Mouse (Mus musculus) lung, embryonic 16.5 days (tissue): ENCODE data around the gene Cnot2. TPM values are rescaled to one million over a fixed set of nuclear protein-coding genes. Genes with fewer than 3 reads are reported as not detected.
A peak's percentile ranks its signal among the peaks of the same experiment; 100 is the strongest.

Experiments
- ATAC-seq: fragments of 200-750 bp; cut with Nextera tagmentation; 2 replicates; pipeline ENCODE4 v1.8.0; 2017; ENCODE audit warnings: low read depth, mild to moderate bottlenecking, moderate library complexity
- H3K27ac ChIP-seq: fragments of 300-500 bp; sonication (generic); 2 replicates; pipeline ENCODE4 v1.5.1; 2014; ENCODE audit warnings: mild to moderate bottlenecking, control low read depth, low read length
- H3K27me3 ChIP-seq: fragments of 300-500 bp; sonication (generic); 2 replicates; pipeline ENCODE4 v1.6.1; 2014; ENCODE audit warnings: low read depth, low read length, mixed read lengths; ENCODE audit not compliant: control insufficient read depth, insufficient read depth
- H3K36me3 ChIP-seq: fragments of 300-500 bp; sonication (generic); 2 replicates; pipeline ENCODE4 v1.6.1; 2014; ENCODE audit warnings: low read length; ENCODE audit not compliant: control insufficient read depth, insufficient read depth
- H3K4me1 ChIP-seq: fragments of 300-500 bp; sonication (generic); replicated peaks from 2 replicates; pipeline ENCODE4 v1.6.1; 2014; ENCODE audit warnings: low read length, mixed read lengths; ENCODE audit not compliant: control insufficient read depth, insufficient read depth
- H3K4me2 ChIP-seq: fragments of 300-500 bp; sonication (generic); 2 replicates; pipeline ENCODE4 v1.6.1; 2014; ENCODE audit warnings: low read depth, low read length, control low read depth
- H3K4me3 ChIP-seq: fragments of 300-500 bp; sonication (generic); 2 replicates; pipeline ENCODE4 v1.5.1; 2014; ENCODE audit warnings: mild to moderate bottlenecking, low read length, control low read depth
- H3K9ac ChIP-seq: fragments of 300-500 bp; sonication (generic); 2 replicates; pipeline ENCODE4 v1.6.1; 2014; ENCODE audit warnings: low read length, control low read depth
- H3K9me3 ChIP-seq: fragments of 300-500 bp; sonication (generic); 2 replicates; pipeline ENCODE4 v1.6.1; 2016; ENCODE audit warnings: low read length; ENCODE audit not compliant: control insufficient read depth
- WGBS: fragments of 180-500 bp; shearing (Covaris S2); extraction: QIAGEN DNeasy Blood & Tissue Kit; methylation state at CpG from one replicate; pipeline ENCODE4 v1.1.7; 2014; 5-methylcytosine and 5-hydroxymethylcytosine counted together
- polyA plus RNA-seq: library from polyadenylated mRNA; unstranded; fragments of >200 nt; fragmentation: Nextera tagmentation; extraction: Ambion mirVana; gene quantifications from 2 replicates; pipeline ENCODE4 v1.2.1, GENCODE M21; 2015

Gene Cnot2
- polyA plus RNA-seq, 1 experiment from 2014 or later: 100 TPM

DNA sequence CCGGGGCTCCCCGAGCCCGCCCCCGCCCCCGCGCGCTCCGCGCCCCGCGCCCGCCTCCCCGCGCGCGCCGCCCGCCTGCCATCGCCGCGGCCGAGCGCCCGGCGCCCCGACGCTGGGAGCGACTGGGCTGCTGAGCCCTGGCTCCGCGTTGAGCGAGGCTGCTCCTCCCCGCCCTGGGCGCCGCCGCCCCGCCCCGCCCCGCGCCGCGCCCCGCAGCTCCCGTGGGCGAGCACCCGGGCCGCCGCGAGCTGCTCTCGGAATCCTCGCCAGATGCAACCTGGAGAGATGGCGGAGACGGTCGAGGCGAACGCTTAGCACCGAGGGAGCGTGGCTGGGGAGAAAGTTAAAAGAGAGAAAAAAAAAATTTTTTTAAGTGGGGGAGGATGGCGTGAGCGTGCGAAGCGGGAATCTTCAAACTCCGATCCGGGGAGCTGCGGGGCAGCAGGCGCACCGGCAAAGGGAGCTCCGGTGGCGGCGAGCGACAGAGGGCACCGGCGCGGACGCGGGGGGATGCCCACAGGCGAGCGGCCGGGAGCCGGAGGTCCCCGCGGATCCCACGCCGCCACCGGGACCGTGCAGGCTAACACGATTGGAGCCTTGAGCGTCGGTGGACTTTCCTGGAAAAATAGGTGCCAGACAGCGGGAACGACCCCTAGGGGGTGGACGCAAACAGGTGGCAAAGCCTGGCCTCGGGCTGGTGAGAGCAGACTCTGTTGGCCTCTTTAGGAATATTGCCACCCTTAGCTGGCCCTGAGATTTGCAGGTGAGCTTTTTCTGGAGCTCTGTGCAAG is 107.4 kb downstream of the Cnot2 start, which contains the start of gene Kcnmb4:
TSS of gene Kcnmb4 (minus strand) at position 120 of the 791 bp plus-strand sequence.
- no peak within 1 kb of the TSS for H3K27ac ChIP-seq
- H3K9me3 ChIP-seq: peaks cover 4% of the 10 kb centered on the region

DNA sequence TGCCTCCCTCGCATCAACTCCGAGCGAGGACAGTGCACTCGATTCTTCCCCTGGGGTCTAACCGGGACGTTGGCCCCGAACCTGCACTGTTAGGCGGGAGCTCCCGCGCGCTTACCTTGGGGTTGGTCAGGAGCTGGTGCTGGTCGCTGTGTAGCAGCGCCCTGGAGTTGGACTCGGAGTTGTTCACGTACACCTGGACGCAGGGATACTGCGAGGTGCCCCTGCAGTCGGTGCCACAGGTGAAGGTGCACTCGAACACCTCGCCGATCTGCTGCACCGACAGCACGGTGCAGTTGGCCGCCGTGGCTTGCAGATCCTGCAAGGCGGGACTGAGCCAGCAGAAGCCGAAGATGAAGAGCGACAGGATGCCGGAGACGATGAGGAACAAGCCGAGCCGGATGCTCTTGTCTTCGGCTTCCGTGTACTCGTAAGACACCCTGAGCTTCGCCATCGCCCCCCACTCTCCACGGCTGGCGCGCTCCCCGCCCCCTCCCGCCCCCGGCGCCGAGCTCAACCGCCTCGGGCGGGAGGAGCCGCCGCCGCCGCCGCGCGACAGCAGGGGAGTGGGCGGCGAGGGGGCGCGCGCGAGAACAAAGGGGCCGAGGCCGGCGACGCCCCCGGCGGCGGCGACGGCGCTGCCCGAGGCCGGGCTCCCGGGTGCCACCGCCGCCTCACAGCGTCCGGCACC is 108.1 kb downstream of the Cnot2 start:
- H3K4me2 ChIP-seq: peak overlapping the region; percentile 99
- H3K27me3 ChIP-seq: no peaks in the 10 kb centered on the region; the same call in 1 of the 2 replicates
- peaks cover 4% of the 10 kb centered on the region for H3K9me3 ChIP-seq
- under 1% methylated on average over 55 of the region's 78 CpGs for WGBS
- no peaks in the 10 kb centered on the region for H3K36me3 ChIP-seq
- ATAC-seq: peak; percentile 63
- H3K9ac ChIP-seq: peak overlapping the region; percentile 75
- H3K4me1 ChIP-seq: peaks cover 8% of the 10 kb centered on the region; the same call in 1 of the 2 replicates
- peak overlapping the region; percentile 77 for H3K4me3 ChIP-seq
- H3K27ac ChIP-seq: no peak overlapping the region

More for the DNA sequence above, 107.4 kb downstream of the Cnot2 start, which contains the start of gene Kcnmb4:
- WGBS: under 1% methylated on average over 65 of the region's 92 CpGs
- Histone ChIP-seq H3K36me3 (no peaks in the 10 kb centered on the region), H3K4me1 (peaks cover 8% of the 10 kb centered on the region; the same call in 1 of the 2 replicates), H3K4me3 (peak within 1 kb of the TSS; percentile 77), H3K9ac (peak within 1 kb of the TSS; percentile 75), H3K27me3 (no peaks in the 10 kb centered on the region; the same call in 1 of the 2 replicates), H3K4me2 (peak within 1 kb of the TSS; percentile 99)
- peak; percentile 91 for ATAC-seq

DNA sequence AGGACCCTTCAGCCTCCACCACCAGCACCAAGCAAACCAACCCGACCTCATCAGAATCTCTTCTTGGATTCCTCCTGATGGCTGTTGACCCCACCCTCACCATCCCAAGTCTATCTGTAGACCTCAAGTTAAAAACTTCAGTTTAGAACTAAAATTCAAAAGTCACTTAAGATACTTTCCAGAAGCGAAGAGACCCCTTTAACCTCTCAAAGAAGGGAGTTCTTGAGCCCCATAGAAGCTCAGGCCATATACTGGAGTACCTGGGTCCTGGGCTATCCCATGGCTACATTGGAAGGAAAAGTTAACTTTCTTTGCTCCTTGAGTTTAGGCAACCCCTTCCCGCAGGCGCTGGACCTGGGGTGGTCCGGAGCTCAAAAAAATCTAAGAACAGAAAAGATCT is 108.7 kb downstream of the Cnot2 start:
- H3K4me2 ChIP-seq: peak overlapping the region; percentile 99
- peak overlapping the region; percentile 77 for H3K4me3 ChIP-seq
- peak overlapping the region; percentile 75; the same call in 1 of the 2 replicates for H3K9ac ChIP-seq
- ATAC-seq: no peak
- no peaks in the 10 kb centered on the region; the same call in 1 of the 2 replicates for H3K27me3 ChIP-seq
- H3K9me3 ChIP-seq: peaks cover 4% of the 10 kb centered on the region
- WGBS: 6% methylated on average over 5 of the region's 5 CpGs
- H3K27ac ChIP-seq: no peak overlapping the region
- H3K36me3 ChIP-seq: no peaks in the 10 kb centered on the region
- peaks cover 8% of the 10 kb centered on the region; the same call in 1 of the 2 replicates for H3K4me1 ChIP-seq

DNA sequence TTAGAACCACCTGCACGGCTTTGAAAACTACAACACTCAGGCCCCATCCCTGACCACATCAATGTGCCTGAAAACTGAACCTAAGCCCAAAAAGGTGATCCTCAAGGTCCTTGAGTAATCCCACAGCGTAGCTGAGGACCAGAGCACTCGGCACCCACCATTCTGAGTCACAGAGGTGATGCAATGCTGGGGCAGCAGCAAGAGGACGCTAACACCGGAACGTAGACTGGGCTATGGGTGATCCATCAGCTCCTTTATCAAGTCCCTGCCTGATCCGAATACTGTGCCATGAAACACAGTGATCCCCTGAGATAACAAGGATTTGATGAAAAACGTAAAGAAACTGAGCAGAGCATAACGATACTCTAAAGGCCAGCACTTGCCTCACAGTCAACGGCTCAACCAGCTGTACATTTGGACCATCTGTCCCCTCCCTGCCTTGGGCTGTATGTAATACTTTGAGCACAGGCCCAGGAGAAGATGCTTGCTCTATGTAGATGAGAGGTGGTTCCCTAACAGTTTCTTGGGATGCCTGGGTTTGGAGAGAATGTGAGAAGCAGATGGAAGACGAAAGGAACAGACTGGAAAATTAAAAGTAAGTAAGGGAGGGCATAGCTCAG is 110.9 kb downstream of the Cnot2 start:
- H3K4me2 ChIP-seq: no peak overlapping the region
- ATAC-seq: no peak
- whole genome bisulfite sequencing: 77% methylated on average over 11 of the region's 11 CpGs
- H3K27me3 ChIP-seq: no peaks in the 10 kb centered on the region; the same call in 1 of the 2 replicates
- H3K36me3 ChIP-seq: no peaks in the 10 kb centered on the region
- peaks cover 8% of the 10 kb centered on the region; the same call in 1 of the 2 replicates for H3K4me1 ChIP-seq
- H3K9me3 ChIP-seq: no peaks in the 10 kb centered on the region
- no peak overlapping the region for H3K4me3 ChIP-seq
- H3K9ac ChIP-seq: no peak overlapping the region
- no peak overlapping the region for H3K27ac ChIP-seq

DNA sequence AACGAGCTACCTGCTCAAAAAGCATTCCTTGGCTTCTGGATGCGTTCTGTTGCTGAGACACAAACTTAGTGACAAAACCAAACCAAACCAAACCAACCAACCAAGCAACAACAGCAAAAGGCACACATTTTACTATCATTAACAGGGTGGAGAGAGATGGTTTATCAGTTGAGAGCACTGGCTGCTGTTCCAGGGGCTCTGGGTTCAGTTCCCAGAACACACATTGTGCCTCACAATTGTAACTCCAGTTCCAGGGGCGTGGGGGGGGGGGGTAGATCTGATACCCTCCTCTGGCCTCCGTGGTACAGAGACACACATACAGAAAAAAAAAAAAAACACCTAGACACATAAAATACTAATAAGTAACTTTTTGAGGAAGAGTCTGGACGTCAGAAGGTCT is 113.2 kb downstream of the Cnot2 start:
- no peak for ATAC-seq
- Histone ChIP-seq H3K4me3 (no peak overlapping the region), H3K27ac (no peak overlapping the region), H3K9ac (no peak overlapping the region), H3K4me2 (no peak overlapping the region), H3K9me3 (no peaks in the 10 kb centered on the region), H3K4me1 (peaks cover 3% of the 10 kb centered on the region; the same call in 1 of the 2 replicates), H3K27me3 (no peaks in the 10 kb centered on the region), H3K36me3 (no peaks in the 10 kb centered on the region; the same call in 1 of the 2 replicates)
- WGBS: 69% methylated on average over 5 of the region's 5 CpGs

DNA sequence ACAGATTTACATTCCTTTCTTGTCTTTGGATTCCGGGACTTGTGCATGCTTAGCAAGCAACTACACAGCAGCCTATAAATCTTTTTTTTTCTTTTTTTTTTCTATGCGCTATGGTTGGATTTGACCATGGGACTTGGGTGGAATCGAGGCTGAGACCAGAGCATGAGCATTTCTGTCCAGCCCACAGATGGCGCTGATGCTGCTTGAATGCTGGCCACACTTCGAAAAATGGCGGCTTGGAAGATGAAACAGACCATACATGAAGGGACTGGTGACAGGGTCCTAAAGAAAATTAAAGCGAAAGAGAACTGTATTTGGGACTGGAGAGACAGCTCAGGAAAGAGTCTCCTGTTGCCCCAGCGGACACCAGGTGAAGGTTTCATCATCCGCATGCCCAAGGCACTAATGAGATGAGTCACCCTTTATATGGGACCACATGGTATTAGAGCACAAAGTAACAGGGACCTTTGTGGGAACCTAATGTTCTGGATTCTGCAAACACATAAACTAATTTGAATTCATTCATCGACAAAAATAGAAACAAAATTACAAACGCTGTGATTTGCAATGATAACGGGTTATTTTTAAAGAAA is 117.5 kb downstream of the Cnot2 start:
- Histone ChIP-seq H3K4me3 (no peak overlapping the region), H3K4me1 (no peaks in the 10 kb centered on the region), H3K27ac (no peak overlapping the region), H3K9ac (no peak overlapping the region), H3K36me3 (no peaks in the 10 kb centered on the region; the same call in 1 of the 2 replicates), H3K27me3 (no peaks in the 10 kb centered on the region), H3K9me3 (no peaks in the 10 kb centered on the region), H3K4me2 (no peak overlapping the region)
- no peak for ATAC-seq
- 91% methylated on average over 12 of the region's 12 CpGs for WGBS

DNA sequence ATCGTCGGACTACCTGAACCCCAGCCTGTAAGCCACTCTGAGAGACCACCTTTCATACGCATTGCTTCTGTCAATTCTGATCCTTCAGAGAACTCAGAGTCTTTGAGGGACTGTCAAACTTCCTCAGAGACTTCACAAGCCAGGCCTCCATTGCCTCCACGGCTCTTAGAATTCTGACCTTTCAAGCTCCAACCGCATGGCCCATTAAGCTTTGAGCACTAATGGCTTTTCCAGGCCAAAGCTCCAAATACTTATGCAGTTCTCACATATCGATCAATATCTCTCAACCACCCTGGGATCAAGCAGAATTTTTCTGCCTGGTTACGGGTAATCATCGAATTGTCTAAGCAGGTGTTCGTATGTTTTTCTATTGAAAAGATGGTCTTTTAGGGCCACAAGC is 119.9 kb downstream of the Cnot2 start:
- Histone ChIP-seq H3K36me3 (no peaks in the 10 kb centered on the region; the same call in 1 of the 2 replicates), H3K4me3 (no peak overlapping the region), H3K4me2 (no peak overlapping the region), H3K4me1 (no peaks in the 10 kb centered on the region), H3K9ac (no peak overlapping the region), H3K27me3 (no peaks in the 10 kb centered on the region), H3K27ac (no peak overlapping the region), H3K9me3 (no peaks in the 10 kb centered on the region)
- ATAC-seq: no peak
- 93% methylated on average over 9 of the region's 9 CpGs for WGBS

DNA sequence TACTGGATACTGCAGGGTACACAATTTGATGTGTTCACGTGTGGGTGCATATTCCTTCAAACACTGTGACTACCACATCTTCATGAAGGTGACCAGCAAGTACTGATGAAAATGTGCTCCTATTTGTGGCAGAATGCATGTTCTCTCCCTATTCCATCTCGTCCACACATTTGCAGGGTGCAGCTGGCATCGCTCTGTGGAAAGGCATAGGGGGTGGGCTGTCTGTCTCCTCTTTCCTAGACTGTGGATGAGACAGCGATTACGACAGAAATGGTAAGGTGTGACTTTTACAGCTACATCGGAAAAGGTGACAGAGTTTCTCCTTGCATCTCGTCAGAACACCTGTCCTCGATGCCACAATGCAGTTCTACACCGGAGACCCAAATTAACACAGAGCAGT is 122.5 kb downstream of the Cnot2 start:
- Histone ChIP-seq H3K4me3 (no peak overlapping the region), H3K27me3 (no peaks in the 10 kb centered on the region), H3K36me3 (no peaks in the 10 kb centered on the region; the same call in 1 of the 2 replicates), H3K4me2 (no peak overlapping the region), H3K9ac (no peak overlapping the region), H3K4me1 (no peaks in the 10 kb centered on the region), H3K27ac (no peak overlapping the region), H3K9me3 (no peaks in the 10 kb centered on the region)
- no peak for ATAC-seq
- WGBS: 90% methylated on average over 9 of the region's 9 CpGs
